Mouse (Mus musculus) testis, adult 2 months (tissue): Measurements from ENCODE around the gene Aldob. TPM values are rescaled to one million over a fixed set of nuclear protein-coding genes. Genes with fewer than 3 reads are reported as not detected.

Experiments
- H3K27ac ChIP-seq: fragments of 200-500 bp; 2 replicates; pipeline ENCODE4 v1.5.1; 2012; ENCODE audit warnings: low read depth, low read length; ENCODE audit not compliant: control insufficient read depth, insufficient read depth
- H3K27me3 ChIP-seq: fragments of 200-500 bp; 2 replicates; pipeline ENCODE4 v1.6.1; 2012; ENCODE audit warnings: mild to moderate bottlenecking, low read length, moderate library complexity; ENCODE audit not compliant: control insufficient read depth, insufficient read depth
- H3K36me3 ChIP-seq: fragments of 200-500 bp; 2 replicates; pipeline ENCODE4 v1.6.1; 2012; ENCODE audit warnings: mild to moderate bottlenecking, low read length; ENCODE audit not compliant: control insufficient read depth, insufficient read depth
- H3K4me1 ChIP-seq: fragments of 200-500 bp; 2 replicates; pipeline ENCODE4 v1.6.1; 2012; ENCODE audit warnings: low read length; ENCODE audit not compliant: control insufficient read depth, insufficient read depth
- H3K4me3 ChIP-seq: fragments of 200-500 bp; 2 replicates; pipeline ENCODE4 v1.5.1; 2012; ENCODE audit warnings: low read depth, mild to moderate bottlenecking, low read length, moderate library complexity, mixed read lengths; ENCODE audit not compliant: control insufficient read depth
- CTCF ChIP-seq: fragments of 200-500 bp; IDR thresholded peaks from 2 replicates; pipeline ENCODE4 v1.5.1; 2012; ENCODE audit warnings: low read depth, mild to moderate bottlenecking, inconsistent platforms, low read length, moderate library complexity; ENCODE audit not compliant: control insufficient read depth, insufficient read depth, insufficient replicate concordance
- POLR2A ChIP-seq: fragments of 200-500 bp; IDR thresholded peaks from 2 replicates; pipeline ENCODE4 v1.6.1; 2012; ENCODE audit warnings: low read depth, mild to moderate bottlenecking, inconsistent platforms, low read length, moderate library complexity; ENCODE audit not compliant: control insufficient read depth
- polyA plus RNA-seq: library from polyadenylated mRNA; depleted of rRNA; stranded (reverse); fragments of >200 nt; gene quantifications from 2 replicates; pipeline ENCODE4 v1.2.3, GENCODE M21; 2012; rRNA removed

Gene Aldob
- polyA plus RNA-seq, 1 experiment = 0.10 TPM

DNA sequence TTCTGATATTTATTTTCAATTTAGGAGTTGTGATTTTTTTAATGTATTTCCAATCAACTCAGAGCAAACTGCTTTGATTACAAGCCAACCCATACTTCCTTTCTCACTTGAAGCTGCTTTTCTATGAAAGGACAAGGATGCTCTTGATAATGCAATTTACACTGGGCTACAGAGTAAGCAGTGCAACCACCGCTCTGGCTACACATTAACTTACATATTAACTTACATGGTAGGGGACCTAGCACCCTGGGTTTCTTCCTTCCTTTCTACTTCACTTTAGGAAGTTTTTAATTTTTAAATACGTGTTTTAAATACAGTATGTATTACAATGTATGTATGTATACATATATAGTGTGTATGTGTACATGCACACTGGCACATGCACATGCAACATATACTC, 40.2 kb downstream of the Aldob start:
- no peak for TF ChIP-seq CTCF
- no peak for TF ChIP-seq POLR2A
- no peaks in the 10 kb centered on the region; the same call in 1 of the 2 replicates for H3K36me3 ChIP-seq

DNA sequence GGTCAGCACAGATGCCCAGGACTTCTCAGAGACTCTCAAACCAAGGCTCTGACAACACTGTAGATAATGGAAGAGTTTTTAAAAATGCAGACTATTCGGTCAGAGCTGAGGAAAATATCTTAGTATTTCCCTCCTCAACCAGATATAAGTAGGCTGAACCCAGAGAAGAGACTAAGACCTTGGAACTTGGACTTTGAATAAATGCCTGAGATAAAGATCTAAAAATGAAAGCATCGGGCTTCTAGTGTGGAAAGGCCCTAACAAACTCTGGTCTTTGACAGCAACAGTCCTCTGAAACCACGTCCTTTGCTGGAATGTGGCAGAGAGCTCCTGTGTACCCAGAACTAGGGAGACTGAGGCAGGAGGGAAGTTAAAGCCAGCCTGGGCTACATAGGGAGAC, 43.0 kb downstream of the Aldob start, which contains the start of gene Baat:
Gene Baat, minus strand, starts transcription at position 172 of the 400 bp plus-strand sequence.
- no peak for TF ChIP-seq CTCF
- TF ChIP-seq POLR2A = no peak
- no peak within 1 kb of the TSS for H3K27ac ChIP-seq
- no peaks in the 10 kb centered on the region for H3K36me3 ChIP-seq
- H3K4me3 ChIP-seq = no peak within 1 kb of the TSS
- no peaks in the 10 kb centered on the region for H3K4me1 ChIP-seq
- no peaks in the 10 kb centered on the region for H3K27me3 ChIP-seq

More for the DNA sequence above, 40.2 kb downstream of the Aldob start:
- Histone ChIP-seq H3K27me3 (no peaks in the 10 kb centered on the region), H3K4me1 (no peaks in the 10 kb centered on the region), H3K4me3 (no peak overlapping the region), H3K27ac (no peak overlapping the region)

- TF ChIP-seq CTCF (no peak), POLR2A (no peak)
- H3K27ac ChIP-seq = no peak overlapping the region
- no peaks in the 10 kb centered on the region for H3K27me3 ChIP-seq
- no peak overlapping the region for H3K4me3 ChIP-seq
- H3K4me1 ChIP-seq = no peaks in the 10 kb centered on the region
- H3K36me3 ChIP-seq = no peaks in the 10 kb centered on the region
Observed at GRCm38 (mm10) chr4:49503563-49503962, 45.8 kb downstream of the Aldob start.

Other genes starting within 250 kb of the Aldob start
- 0.15 and 0.17 TPM in 2 replicates for gene Acnat2, start 141.4 kb downstream of the Aldob start, polyA plus RNA-seq
- 0.34 TPM in 1 of 2 replicates, not detected in the other for gene Acnat1, start 75.6 kb downstream of the Aldob start, polyA plus RNA-seq
- gene Baat, start 43.0 kb downstream of the Aldob start, polyA plus RNA-seq = not detected in 2 replicates
- 2.3 and 3.0 TPM in 2 replicates for gene Mrpl50, start 28.5 kb downstream of the Aldob start, polyA plus RNA-seq
- gene Zfp189, start 28.4 kb downstream of the Aldob start, polyA plus RNA-seq = 4.9 and 5.4 TPM in 2 replicates
- gene Tmem246, start 48.3 kb upstream of the Aldob start, polyA plus RNA-seq = 69.1 and 104 TPM in 2 replicates
- 9.5 and 11.7 TPM in 2 replicates for gene Rnf20, start 82.5 kb upstream of the Aldob start, polyA plus RNA-seq
- 135 and 153 TPM in 2 replicates for gene Ppp3r2, start 132.5 kb upstream of the Aldob start, polyA plus RNA-seq